Mouse (Mus musculus) R1 (cell line): ENCODE data around the gene Etl4.
A peak's percentile ranks its signal among the peaks of the same experiment; 100 is the strongest.

Experiments used
- DNase-seq: peaks from one replicate; pipeline ENCODE4 v3.0.0-alpha.2; 2018; ENCODE audit warnings: low read depth, low spot score

Gene Etl4

DNA sequence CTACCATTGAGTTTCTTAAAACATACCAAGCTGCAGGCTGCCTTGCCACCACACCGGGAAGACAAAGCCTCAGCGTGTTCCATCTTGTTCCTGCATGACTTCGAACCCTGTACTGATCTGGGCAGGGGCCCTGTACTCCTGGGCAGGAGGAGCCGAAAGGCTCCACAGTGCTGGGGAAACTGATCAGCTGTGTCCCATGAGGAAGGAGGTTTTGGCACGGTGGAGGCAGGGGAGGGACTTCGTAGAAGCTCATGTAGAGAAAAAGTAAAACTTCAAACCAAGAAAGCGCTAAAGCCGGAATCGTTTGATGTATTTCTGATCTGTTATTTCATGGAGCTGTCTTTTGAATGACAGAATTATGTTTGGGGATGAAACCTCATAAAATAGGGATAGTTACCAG lies 651.0 kb downstream of the Etl4 start:
- no peak for DNase-seq

DNA sequence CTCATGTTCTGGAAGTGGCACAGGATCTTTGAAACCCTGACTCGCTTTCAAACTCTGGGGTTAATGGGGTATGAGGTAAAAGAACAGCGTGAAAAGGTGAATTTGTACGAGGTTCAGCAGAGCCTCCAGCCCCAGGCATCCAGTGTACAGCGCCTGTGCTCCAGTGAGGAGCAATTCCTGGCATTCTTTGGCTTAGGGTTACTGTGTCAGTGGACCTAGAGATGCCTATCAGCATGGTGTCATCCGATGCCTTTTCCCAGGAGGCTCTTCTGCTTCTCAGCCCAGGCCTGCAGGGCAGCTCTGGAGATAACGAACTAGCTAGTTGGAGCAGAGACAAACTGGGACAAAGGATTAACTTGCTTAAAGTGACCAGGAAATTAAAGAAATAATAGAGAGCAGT lies 653.5 kb downstream of the Etl4 start:
- peak; percentile 82 for DNase-seq

DNA sequence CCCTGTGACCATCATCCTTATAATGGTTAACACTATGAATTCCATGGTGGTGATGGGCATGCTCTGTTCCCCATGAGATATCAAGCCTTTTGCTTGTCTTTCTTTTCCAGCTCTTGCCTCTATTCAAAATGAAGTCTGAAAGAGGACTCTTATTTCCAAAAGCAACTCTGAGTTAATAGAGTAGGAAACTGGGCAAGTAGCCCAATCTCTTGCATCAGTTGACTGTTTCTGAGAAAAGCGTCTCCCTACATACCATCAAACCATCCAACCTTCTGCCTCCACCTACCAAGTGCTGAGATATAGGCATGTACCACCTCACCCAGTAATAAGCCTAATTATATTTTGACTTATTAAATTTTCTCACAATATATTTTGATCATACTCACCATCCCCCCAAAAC lies 658.9 kb downstream of the Etl4 start:
- DNase-seq = no peak

DNA sequence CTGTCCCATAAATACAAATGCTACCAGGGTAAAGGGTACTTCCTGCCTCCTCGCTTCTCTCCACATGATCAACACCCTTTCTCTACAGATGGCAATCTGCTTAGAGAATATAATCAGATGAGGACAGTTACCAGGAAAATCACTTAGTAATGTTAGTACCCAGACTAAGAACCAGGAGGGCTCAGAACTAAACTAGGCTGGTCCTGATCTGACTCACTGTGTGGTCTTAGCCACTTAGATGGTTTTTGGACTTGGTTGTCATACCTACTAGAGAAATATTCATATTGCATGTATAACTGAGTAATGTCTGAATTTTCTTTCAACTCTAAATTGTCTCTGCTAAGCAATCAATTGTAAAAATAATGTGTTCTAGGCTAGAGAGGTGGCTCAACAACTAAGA lies 662.4 kb downstream of the Etl4 start:
- no peak for DNase-seq

DNA sequence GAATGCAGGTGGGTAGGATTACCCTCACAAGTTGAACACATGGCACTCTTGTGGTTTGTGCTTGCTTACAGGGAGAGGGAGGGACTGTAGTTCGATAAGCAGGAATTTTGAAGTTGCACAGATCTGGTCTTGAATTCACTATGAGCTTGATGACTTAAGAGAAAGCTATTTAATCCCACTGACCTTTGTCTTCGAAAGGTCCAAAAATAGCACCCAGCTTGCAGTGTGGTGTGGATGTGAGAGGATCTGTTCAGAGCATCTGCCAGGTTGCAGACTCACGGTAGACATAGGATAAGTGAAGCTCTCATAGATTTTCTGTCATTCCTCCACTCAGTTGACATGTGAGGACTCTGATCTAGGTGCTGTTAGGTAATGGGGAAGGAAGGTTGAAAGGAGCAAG lies 670.8 kb downstream of the Etl4 start:
- no peak for DNase-seq

DNA sequence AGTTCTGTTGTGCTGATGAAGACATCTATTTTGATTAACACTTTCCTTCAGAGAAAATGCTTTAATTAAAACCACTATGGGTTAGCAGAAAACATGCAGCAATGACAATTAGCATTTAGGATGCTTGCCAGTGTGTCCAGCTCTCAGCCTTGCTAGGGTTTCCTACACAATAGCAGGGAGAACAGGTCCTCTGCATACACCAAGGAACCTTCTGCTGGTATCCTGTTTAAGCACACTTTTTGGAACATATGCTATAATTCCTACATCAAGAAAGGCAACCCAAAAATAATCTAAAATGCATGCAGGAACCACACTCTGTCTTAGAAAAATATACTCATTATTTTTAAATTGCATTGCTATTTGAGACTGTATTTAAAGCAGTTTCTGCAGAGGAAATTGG lies 673.5 kb downstream of the Etl4 start:
- DNase-seq = no peak

DNA sequence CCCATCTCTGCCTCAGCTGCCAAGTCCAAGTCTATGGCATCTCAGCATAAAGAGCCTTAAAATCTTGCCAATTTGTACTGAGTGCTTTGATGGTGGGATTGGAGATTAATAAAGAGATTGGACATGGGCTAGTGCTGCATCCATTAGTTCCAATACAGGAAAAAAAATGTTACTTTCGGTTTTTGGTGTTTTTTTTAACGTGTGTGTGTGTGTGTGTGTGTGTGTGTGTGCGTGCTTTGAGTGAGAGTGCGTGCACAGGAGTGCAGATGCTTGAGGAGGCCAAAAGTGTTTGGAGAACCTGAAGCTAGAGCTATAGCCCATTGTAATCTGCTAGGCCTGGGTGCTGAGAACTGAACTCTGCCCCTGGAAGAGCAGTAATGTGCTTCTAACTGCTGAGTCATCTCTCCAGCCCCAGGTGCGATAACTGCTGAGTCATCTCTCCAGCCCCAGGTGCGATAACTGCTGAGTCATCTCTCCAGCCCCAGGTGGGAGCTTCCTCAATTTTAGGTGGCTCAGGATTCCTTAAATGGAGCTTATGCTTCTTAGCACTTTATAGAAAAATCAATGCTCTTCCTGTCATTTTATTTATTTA lies 674.1 kb downstream of the Etl4 start:
- peak; percentile 83 for DNase-seq

DNA sequence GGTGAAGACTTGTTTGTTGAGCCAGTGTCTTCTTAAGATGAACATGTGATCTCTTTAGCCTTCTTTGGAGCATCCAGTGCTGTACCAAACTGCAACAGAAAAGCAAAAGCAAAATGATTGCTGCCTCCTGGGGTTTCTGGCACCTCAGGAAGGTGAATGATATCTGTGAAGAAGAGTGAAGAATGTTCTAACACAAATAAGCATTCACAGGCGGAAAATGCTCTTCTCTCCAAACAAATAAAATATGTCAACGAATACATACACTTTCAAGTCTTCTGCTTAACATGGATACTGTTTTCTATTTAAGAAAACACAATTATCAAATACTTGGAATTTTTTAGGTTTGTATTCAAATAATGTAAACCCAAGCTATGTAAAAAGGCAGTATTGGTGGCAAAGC lies 678.3 kb downstream of the Etl4 start:
- DNase-seq = no peak

DNA sequence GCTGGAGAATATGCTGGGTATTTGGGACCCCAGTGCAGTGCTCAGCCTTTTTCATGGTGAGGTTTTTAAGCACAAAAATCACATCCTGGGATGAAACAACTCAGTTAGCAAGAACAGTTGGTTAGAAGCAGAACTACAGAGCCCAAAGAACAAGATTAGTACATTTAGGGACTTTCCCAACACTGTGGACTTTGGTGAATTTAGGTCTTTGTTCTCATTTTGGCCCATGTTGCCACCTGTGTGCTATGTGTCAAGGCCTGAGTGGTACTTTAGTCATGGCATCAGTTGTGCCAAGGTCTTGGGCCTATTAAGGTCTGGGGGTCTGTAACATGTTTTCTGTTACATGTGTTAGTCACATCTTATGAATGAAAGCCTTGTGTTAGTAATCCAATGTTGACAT lies 679.1 kb downstream of the Etl4 start:
- DNase-seq = no peak

DNA sequence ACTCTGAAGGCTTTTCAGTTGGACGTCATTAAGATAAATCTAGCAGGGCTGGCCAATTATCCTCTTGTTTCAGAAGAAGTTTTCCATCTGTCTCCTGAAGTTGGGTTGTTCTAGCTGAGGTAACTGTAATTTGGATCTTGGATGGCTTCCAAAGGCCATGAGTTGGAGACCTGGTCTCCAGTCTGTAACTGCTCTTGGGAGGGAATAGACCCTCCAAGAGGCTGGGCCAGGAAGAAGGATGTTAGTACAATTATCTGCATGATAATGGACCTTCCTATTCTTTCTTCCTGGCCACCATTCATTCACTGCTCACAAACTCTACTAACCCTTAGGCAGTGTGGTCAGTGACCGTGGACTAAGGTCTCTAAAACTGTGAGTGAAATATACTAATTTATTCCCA lies 684.5 kb downstream of the Etl4 start:
- DNase-seq = peak; percentile 51

DNA sequence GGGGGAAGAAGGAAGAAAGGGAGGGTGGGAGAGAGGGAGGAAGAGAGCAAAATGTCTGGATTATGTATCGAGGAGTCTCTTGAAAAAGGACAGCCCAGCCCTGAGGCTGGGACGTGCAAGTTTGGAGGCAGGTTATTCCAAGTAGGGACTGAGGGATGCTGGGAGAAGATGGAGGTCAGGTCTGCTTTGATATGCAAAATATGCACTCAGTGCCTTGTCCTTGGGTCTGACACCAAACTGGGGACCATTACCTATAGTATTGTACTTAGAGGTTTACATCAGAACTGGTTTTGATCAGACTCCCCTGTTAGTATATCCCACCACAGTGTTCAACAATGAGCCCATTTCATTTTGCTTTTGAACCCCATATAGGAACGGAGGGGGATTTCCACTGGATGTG lies 685.4 kb downstream of the Etl4 start:
- peak; percentile 84 for DNase-seq

DNA sequence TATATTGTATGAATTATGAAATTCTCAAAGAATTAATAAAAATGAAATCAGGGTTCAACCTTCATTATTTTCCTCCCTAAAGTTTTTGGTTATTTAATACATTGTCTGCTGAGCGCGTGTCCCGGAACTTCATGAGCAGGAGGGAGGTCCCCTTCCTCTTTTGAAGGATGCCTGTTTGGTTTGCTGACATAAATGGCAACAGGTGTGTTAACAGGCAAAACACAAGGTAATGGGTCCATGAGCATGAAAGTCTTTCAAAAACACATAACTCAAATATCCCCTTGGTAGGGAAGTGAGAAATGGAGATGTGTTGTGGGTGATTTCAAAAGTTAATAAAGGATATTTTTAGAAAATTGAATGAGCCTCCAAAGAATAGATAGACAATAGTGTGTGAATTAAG lies 687.0 kb downstream of the Etl4 start:
- no peak for DNase-seq

DNA sequence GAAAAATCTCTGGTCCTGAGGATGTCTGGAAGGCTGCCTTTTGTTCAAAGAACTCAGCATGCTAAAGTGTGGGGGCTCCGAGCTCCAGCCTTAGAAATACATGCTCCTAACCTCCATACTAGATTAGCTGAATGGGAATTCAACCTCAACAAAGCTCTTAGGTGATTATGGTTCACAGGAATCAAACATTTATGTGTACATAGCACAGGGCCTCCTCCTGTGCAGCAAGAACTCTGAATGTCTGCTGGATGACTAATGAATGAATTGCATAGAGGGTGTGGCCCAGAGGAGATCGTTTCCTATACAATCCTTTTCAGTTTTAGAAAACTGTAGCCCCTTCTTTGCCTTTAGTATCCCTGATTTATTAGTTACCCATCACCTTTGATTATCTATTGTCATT lies 687.6 kb downstream of the Etl4 start:
- DNase-seq = peak; percentile 82

DNA sequence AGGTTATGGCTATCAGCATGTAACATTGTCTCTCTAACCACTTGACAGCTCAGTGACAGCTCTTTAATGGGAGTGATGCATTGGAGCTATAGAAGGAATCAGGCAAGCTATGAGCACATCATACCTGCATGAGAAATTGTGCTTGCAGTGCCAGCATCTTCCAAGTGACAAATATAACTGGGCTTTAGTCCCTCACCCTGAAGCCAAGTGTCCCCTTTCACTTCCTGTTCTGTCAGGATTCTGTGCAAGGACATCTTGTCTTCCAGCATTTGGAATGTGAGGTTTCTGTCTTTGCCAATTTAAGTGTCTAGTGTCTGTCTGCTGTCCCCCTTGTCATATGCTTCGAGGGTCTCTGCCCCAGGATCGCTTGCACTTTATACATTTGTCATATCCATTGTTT lies 693.1 kb downstream of the Etl4 start:
- no peak for DNase-seq

DNA sequence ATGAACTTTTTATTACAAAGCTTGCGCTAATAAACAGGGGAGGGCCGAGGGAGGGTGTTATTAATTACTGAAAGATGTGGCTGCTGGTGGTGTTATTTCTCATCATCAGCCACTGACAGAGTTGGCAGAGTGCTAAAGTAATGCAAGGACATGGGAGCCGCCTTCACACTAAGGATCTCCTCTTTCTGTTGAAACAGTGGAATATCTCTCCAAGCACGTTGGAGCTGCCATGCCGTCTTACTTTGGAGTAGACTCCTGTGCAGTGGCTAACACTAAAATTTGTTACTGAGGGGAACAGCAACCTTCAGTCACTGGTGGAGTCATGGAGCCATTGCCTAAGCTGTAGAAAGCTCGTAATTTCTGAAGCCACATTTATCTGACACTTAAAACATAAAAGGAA lies 694.0 kb downstream of the Etl4 start:
- no peak for DNase-seq

DNA sequence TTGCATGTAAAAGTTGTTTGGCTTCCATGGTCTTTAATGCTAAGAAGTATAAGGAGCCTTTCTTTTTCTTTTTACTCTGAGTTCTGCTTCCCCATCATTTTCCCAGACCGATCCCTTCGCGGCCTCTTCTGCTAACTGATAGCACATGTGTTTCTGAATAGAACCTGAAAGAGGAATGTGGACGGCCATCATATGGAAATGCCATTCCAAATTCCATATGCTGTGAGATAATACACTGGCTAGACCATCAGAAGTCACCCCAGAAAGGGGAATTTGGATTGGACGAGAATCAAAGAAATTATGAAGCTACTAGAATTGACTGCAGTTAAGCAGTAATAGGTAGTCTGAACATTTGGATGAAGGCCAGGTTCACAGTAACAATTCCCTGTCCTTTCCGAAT lies 694.4 kb downstream of the Etl4 start:
- DNase-seq = no peak

DNA sequence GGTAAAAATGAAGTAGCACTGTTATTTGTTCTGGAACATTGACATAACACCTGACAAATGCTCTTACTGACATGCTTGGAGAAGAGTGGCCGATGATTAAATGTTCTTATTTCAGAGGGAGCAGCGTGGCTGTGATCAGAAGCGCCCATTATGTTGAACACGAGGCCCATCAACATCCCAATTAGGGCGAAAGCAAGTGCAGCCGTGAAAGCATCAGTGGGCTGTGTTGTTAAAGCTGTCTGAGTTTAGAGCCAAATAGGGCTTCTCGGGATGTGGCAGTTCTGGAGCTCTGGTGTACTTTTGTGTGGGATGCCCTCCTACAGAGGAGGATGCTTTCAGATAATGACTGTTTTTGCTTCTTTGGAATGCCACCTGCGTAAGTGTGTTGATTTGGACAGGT lies 699.6 kb downstream of the Etl4 start:
- no peak for DNase-seq

DNA sequence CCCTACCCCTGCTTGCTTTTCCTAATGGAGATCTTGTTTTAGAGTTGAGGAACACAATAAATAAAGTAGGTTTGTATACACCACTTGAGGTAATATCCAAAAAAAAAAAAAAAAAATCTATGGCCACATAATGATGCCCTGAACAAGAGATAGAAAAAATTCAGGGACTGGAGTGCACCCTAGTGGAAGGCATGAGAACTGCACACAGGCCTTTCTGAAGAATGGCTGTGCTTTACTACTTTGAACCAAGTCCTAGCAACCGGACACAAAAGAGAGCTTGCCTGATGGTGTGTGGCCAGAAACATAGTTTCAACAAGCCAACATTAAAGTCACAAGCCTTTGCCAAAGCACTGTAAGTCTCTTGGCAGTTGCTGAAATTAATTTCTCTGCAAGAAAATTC lies 706.4 kb downstream of the Etl4 start:
- DNase-seq = peak; percentile 81

DNA sequence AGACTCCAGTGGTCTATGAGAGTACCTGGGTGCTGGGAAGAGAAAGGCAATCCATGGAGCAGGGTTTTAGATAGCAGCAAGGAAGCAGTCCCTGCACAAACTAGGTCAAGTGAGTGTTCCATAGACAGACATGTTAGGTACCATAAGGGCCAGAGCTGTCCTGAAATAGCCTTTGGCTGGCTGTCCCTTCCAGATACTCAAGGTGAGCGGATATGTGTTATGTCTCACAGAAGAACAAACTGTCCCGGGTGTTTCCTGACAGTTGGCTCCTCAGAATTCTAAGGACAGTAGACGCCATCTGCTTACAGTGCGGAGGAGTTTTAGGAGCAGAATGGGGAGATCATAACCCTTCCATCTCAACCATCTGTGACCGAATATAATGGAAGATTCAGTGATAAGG lies 708.8 kb downstream of the Etl4 start:
- no peak for DNase-seq

DNA sequence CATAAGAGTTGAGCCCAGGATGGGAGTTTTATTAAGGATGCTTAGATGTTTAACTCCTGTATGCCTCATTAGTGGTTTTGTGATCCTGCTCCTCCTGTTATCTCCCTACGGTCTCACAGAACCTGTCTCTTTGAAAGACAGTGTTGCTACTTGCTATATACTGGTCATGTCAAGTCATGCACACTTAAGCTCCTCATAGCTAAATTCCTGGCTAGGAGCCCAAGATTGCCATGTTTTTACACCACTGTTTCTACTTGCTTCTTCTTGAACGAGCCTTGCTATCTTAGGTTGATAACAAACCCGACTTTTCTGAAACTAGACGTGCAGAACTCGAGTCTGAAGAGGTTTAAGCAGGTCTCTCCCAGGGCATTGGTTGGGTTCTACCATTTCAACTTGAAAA lies 710.3 kb downstream of the Etl4 start:
- DNase-seq = no peak

DNA sequence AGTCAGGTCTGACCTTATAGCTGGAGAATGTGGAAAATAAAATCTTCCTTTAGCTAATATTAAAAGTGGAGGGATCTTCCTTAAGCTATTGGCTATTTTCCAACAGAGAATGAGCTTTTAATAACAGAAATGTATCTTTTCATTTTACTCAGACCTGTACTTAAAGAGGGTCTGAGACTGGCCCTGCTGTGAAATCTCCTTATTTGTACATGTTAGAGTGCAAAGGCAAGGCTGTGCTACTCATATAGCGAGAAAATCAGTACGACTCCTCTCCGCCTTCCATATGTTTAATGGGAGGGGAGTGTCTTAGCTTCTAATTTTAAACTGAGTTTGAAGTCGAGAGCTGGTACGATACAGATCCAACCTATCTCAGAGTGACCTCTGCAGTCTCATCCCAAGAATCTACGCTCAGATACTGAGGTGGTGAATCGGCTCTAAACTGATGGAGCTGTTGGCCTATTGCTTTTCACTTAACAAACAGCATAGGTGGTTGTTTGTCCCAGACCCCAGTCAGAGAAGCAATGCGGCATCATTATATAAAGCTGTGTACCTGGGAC lies 719.7 kb downstream of the Etl4 start:
- DNase-seq = no peak

DNA sequence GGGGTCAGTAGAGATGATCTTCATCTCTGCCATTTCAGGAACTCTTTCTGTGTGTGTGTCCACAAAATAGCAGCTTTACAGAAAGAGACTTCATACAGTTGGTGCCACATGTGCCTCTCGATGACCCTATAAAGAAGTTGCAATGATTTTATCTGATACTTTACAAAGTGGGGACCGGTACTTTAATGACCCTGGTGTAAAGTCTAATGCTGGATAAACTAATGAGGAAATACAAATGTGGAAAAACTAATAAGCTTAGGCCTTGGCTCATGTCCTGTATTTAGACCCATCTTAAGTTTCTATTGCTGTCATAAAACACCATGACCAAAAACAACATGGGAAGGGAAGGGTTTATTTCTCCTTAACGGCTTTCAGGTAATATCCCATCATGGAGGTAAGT lies 729.0 kb downstream of the Etl4 start:
- no peak for DNase-seq

DNA sequence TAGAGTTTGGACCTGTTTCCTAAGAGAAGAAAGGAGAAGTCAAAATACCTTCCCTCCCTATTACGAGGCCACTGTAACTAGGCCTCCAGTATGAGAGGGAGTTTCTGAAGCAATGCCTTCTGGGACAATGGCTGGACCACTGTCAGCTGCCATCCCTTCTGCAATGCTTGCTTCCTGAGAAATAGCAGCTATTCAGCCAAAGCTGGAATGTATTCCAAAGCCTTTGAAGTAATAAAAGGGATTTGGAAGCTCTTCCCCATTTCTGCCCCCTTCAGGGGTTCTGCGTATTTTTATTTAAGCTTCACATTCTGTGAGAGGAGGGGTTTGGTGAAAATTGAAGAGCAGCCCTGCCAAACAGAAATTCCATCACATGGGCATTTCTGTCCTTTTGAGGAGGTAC lies 730.1 kb downstream of the Etl4 start:
- no peak for DNase-seq

DNA sequence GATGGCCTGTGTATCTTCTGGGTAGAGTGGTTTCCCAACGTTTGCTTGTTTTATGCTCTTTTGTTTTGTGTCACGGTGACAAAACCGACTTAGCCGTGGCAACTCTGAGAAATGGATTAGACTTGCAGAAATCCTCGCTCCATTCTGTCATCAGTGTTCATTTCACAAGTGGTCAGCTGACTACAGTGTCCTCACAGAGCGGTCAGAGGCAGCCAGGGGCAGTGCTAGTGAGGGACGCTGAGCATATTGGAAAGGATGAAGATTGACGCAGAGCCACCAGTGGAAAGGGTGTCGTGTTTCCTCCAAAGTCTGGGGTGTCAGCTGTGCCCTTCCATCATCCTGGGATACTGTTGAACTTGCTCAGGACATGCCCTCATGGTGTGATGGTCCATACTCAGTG lies 733.2 kb downstream of the Etl4 start:
- DNase-seq = no peak
